Mouse (Mus musculus): ENCODE data around the gene Limk2. TPM values are rescaled to one million over a fixed set of nuclear protein-coding genes. Genes with fewer than 3 reads are reported as not detected.

The Limk2 gene
- polyA plus RNA-seq, 2 experiments from 2014 or later = 77.7 to 78.9 TPM

DNA sequence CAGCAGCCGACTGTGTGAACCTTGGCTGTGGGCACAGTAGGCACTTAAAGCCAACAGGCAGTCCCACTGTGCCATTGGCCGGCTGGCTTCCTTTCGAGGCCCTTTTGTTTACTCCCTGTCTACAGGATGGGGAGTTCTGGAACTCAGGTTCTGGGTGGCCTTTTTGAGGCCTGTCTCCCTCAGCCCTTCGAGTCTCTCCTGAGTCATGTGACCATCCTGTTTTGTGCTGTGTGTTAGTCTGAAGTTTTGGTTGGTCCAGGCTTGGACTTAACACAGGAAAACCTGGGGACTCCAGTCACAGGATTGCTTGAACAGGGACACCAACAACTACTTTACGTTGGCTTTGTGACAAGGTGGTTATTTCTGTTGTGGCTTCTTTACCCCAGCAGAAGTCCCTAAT, 112.9 kb downstream of the Limk2 start:
- no peak for ATAC-seq

DNA sequence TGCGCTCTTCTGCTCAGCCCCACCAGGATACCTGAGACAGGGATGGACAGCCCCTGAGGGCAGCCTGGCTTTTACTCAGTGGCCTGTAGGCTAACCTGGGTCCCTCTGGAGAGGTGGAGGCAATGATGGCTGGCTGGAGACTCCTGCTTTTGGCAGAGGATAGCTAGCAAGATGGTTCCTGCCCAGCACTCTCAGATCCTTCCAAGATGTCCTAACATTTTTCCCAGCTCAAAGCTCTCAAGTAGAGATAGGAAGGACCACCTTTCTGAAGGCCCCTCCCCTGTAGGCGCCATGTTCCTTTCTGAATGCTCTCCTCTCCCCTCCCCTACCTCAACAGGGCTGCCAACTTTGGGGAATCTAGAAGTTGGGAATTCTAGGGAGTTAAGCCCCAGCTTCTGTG, 114.3 kb downstream of the Limk2 start:
- ATAC-seq = no peak

Other genes starting within 250 kb of the Limk2 start
- 10 to 100 TPM; 33.1 to 45.9 TPM for gene Sfi1, start 215.7 kb downstream of the Limk2 start, polyA plus RNA-seq (2017; shearing (Covaris generic))
- 10 to 100 TPM; 53.6 to 62.8 TPM for gene Eif4enif1, start 206.8 kb downstream of the Limk2 start, polyA plus RNA-seq (2017; shearing (Covaris generic))
- 100 to 1,000 TPM; 166 to 178 TPM for gene Drg1, start 142.8 kb downstream of the Limk2 start, polyA plus RNA-seq (2017; shearing (Covaris generic))
- 10 to 100 TPM; 13.3 to 15.6 TPM for gene Patz1, start 120.3 kb downstream of the Limk2 start, polyA plus RNA-seq (2017; shearing (Covaris generic))
- gene Pik3ip1, start 78.8 kb downstream of the Limk2 start, polyA plus RNA-seq (2017; shearing (Covaris generic)) = 10 to 100 TPM; 32.9 to 53.5 TPM
- gene Rnf185, start 43.2 kb upstream of the Limk2 start, polyA plus RNA-seq (2017; shearing (Covaris generic)) = 10 to 100 TPM; 17.6 to 18.9 TPM
- under 1 TPM; 0.22 to 0.42 TPM for gene Pla2g3, start 79.1 kb upstream of the Limk2 start, polyA plus RNA-seq (2017; shearing (Covaris generic))
- not detected for gene Inpp5j, start 95.6 kb upstream of the Limk2 start, polyA plus RNA-seq (2017; shearing (Covaris generic))
- gene Selenom, start 105.5 kb upstream of the Limk2 start, polyA plus RNA-seq (2017; shearing (Covaris generic)) = 1 to 10 TPM; 5.2 to 8.0 TPM
- gene Smtn, start 131.4 kb upstream of the Limk2 start, polyA plus RNA-seq (2017; shearing (Covaris generic)) = 1 to 10 TPM; 1.7 to 3.4 TPM
- 1 to 10 TPM; 6.5 to 7.8 TPM for gene Morc2a, start 240.0 kb upstream of the Limk2 start, polyA plus RNA-seq (2017; shearing (Covaris generic))